ENCODE assay signal across 14 mouse cellular contexts in genomic region chr11:76341163-76341562, GRCm38 (mm10). TPM values are rescaled to one million over a fixed set of nuclear protein-coding genes. Genes with fewer than 3 reads are reported as not detected.
DNase-seq lines count a peak whose midpoint lies in the region; ATAC-seq and TF ChIP-seq lines count a peak whose summit lies in the region.
"Had no signal": no experiment of that assay in that cellular context is flagged by ENCODE, and none has a peak within 500 bp of the region (broad histone marks: within the 10 kb centered on the region; RNA-seq: fewer than 3 reads in every experiment).

No protein-coding gene starts in this region.

- 61% methylated on average over 14 of the region's 14 CpGs for WGBS in forebrain, embryonic 13.5 days
- WGBS in forebrain, embryonic 16.5 days, result 39% methylated on average over 14 of the region's 14 CpGs
- WGBS in kidney, adult 2 months, result 56% methylated on average over 14 of the region's 14 CpGs
- 52% methylated on average over 14 of the region's 14 CpGs for WGBS in kidney, embryonic 16.5 days
- 22% methylated on average over 14 of the region's 14 CpGs for WGBS in embryonic facial prominence, embryonic 15.5 days

- no peak overlapping the region for H3K4me2 ChIP-seq in forebrain, embryonic 13.5 days
- H3K4me2 ChIP-seq in forebrain, embryonic 16.5 days (ENCODE audit: low read length), result no peak overlapping the region
- H3K4me2 ChIP-seq in kidney, embryonic 16.5 days (replicated peaks; ENCODE audit: low read depth, low read length), result no peak overlapping the region
- peak overlapping the region; percentile 12; the same call in 1 of the 2 replicates for H3K4me2 ChIP-seq in embryonic facial prominence, embryonic 15.5 days (replicated peaks)
- H3K4me2 ChIP-seq: limb, embryonic 12.5 days had no signal

- no peaks in the 10 kb centered on the region; the same call in 1 of the 2 replicates for H3K9me3 ChIP-seq in forebrain, embryonic 13.5 days (replicated peaks)
- no peaks in the 10 kb centered on the region for H3K9me3 ChIP-seq in forebrain, embryonic 16.5 days (ENCODE audit: control insufficient read depth, low read length)
- H3K9me3 ChIP-seq in kidney, embryonic 16.5 days (ENCODE audit: low read length), result no peaks in the 10 kb centered on the region
- no peaks in the 10 kb centered on the region for H3K9me3 ChIP-seq in embryonic facial prominence, embryonic 15.5 days (replicated peaks)
- H3K9me3 ChIP-seq: limb, embryonic 12.5 days had no signal

- 0 out of 2 replicates have a peak overlapping the region, but pooled peaks have one; percentile 16 for H3K9ac ChIP-seq in forebrain, embryonic 13.5 days
- H3K9ac ChIP-seq in forebrain, embryonic 16.5 days (replicated peaks; ENCODE audit: low read depth, low read length), result no peak overlapping the region
- H3K9ac ChIP-seq in kidney, embryonic 16.5 days (replicated peaks; ENCODE audit: low read length), result no peak overlapping the region
- no peak overlapping the region for H3K9ac ChIP-seq in embryonic facial prominence, embryonic 15.5 days
- H3K9ac ChIP-seq: limb, embryonic 12.5 days had no signal

- TF ChIP-seq POLR2A in kidney, adult 2 months (IDR thresholded peaks at IDR 0.05; ENCODE audit: low read depth, low read length), result no peak

- no peak for TF ChIP-seq CTCF in kidney, adult 2 months (conservative IDR thresholded peaks at IDR 0.05; ENCODE audit: insufficient read depth, insufficient read length, low read depth, low read length)

- H3K36me3 ChIP-seq in forebrain, embryonic 13.5 days (ENCODE audit: poor library complexity, severe bottlenecking), result no peaks in the 10 kb centered on the region
- H3K36me3 ChIP-seq in forebrain, embryonic 16.5 days (ENCODE audit: control insufficient read depth, insufficient read depth), result no peaks in the 10 kb centered on the region
- H3K36me3 ChIP-seq in kidney, adult 2 months (ENCODE audit: control insufficient read depth, insufficient read depth, low read length), result no peaks in the 10 kb centered on the region
- H3K36me3 ChIP-seq in kidney, embryonic 16.5 days (ENCODE audit: insufficient read depth, low read length), result no peaks in the 10 kb centered on the region
- no peaks in the 10 kb centered on the region for H3K36me3 ChIP-seq in embryonic facial prominence, embryonic 15.5 days
- H3K36me3 ChIP-seq: limb, embryonic 12.5 days had no signal

- no peak overlapping the region for H3K4me3 ChIP-seq in forebrain, embryonic 13.5 days
- no peak overlapping the region for H3K4me3 ChIP-seq in forebrain, embryonic 16.5 days (replicated peaks; ENCODE audit: low read length)
- no peak overlapping the region for H3K4me3 ChIP-seq in kidney, adult 2 months (ENCODE audit: insufficient read depth, low read depth, low read length)
- no peak overlapping the region for H3K4me3 ChIP-seq in kidney, embryonic 16.5 days (ENCODE audit: low read length)
- no peak overlapping the region for H3K4me3 ChIP-seq in embryonic facial prominence, embryonic 15.5 days (replicated peaks)
- H3K4me3 ChIP-seq: limb, embryonic 12.5 days had no signal

- H3K27ac ChIP-seq in forebrain, embryonic 13.5 days, result no peak overlapping the region
- H3K27ac ChIP-seq in forebrain, embryonic 16.5 days (ENCODE audit: low read length), result no peak overlapping the region
- no peak overlapping the region for H3K27ac ChIP-seq in kidney, adult 2 months (ENCODE audit: insufficient read depth, low read depth, low read length)
- no peak overlapping the region for H3K27ac ChIP-seq in kidney, embryonic 16.5 days (ENCODE audit: low read length)
- H3K27ac ChIP-seq in embryonic facial prominence, embryonic 15.5 days (replicated peaks), result peak overlapping the region; percentile 75

- H3K27me3 ChIP-seq in forebrain, embryonic 13.5 days, result no peaks in the 10 kb centered on the region
- H3K27me3 ChIP-seq in forebrain, embryonic 16.5 days (replicated peaks; ENCODE audit: control insufficient read depth, insufficient read depth, low read length), result no peaks in the 10 kb centered on the region
- H3K27me3 ChIP-seq in kidney, adult 2 months (replicated peaks; ENCODE audit: control insufficient read depth, insufficient read depth, low read length), result no peaks in the 10 kb centered on the region
- H3K27me3 ChIP-seq in kidney, embryonic 16.5 days (ENCODE audit: insufficient read depth, low read length), result no peaks in the 10 kb centered on the region
- no peaks in the 10 kb centered on the region for H3K27me3 ChIP-seq in embryonic facial prominence, embryonic 15.5 days
- H3K27me3 ChIP-seq: limb, embryonic 12.5 days had no signal

- H3K4me1 ChIP-seq in forebrain, embryonic 13.5 days, result peaks cover 25% of the 10 kb centered on the region
- peaks cover 17% of the 10 kb centered on the region for H3K4me1 ChIP-seq in forebrain, embryonic 16.5 days (replicated peaks; ENCODE audit: control insufficient read depth, insufficient read depth, low read length)
- H3K4me1 ChIP-seq in kidney, adult 2 months (ENCODE audit: control insufficient read depth, insufficient read depth, low read length), result no peaks in the 10 kb centered on the region; the same call in 1 of the 2 replicates
- H3K4me1 ChIP-seq in kidney, embryonic 16.5 days (ENCODE audit: insufficient read depth, low read length), result peaks cover 42% of the 10 kb centered on the region
- peaks cover 70% of the 10 kb centered on the region for H3K4me1 ChIP-seq in embryonic facial prominence, embryonic 15.5 days

- ATAC-seq in forebrain, embryonic 13.5 days, result no peak
- ATAC-seq in forebrain, embryonic 16.5 days, result no peak
- no peak for ATAC-seq in kidney, embryonic 16.5 days (ENCODE audit: low FRiP score, low TSS enrichment)
- ATAC-seq in embryonic facial prominence, embryonic 15.5 days (ENCODE audit: insufficient number of reproducible peaks, low FRiP score, low TSS enrichment, low read depth), result no peak

- DNase-seq in kidney, adult 2 months, result peak; percentile 19
- DNase-seq in NIH3T3 (ENCODE audit: low read depth), result peak; percentile 74
- DNase-seq in left cerebral cortex, adult 18-20 months (ENCODE audit: low spot score in 2 of 2), result no peak
- DNase-seq in spleen, postnatal 36 days (ENCODE audit: low spot score in 2 of 2), result no peak
- DNase-seq: B cell, adult 2 months; cerebellum, adult 11-12 months; kidney, postnatal 14 days; right cerebral cortex, adult 18-20 months; thymus, adult 2 months had no signal

RNA-seq across cellular contexts. Expression of gene Nxn, which starts 57.8 kb away (rescaled TPM):
- 23.4 and 29.9 TPM in 2 replicates for polyA plus RNA-seq in forebrain, embryonic 13.5 days (2015; fragmentation: Nextera tagmentation; extraction: Ambion mirVana)
- 14.5 and 15.6 TPM in 2 replicates for polyA plus RNA-seq in forebrain, embryonic 16.5 days (2015; fragmentation: Nextera tagmentation; extraction: Ambion mirVana)
- 10.0 and 10.6 TPM in 2 replicates for polyA plus RNA-seq in kidney, adult 2 months (2012; rRNA removed)
- 26.9 and 29.5 TPM in 2 replicates for polyA plus RNA-seq in kidney, embryonic 16.5 days (2015; fragmentation: Nextera tagmentation; extraction: Ambion mirVana)
- 72.1 and 74.8 TPM in 2 replicates for polyA plus RNA-seq in embryonic facial prominence, embryonic 15.5 days (2015; fragmentation: Nextera tagmentation; extraction: Ambion mirVana)
- total RNA-seq in left cerebral cortex, adult 18-20 months (2021), result 10 to 100 TPM in 1 of 2 experiments, 1 to 10 TPM in 1; 8.7 to 11.9 TPM

Comparison
In these comparisons a context has a peak if more than half of its experiments do, and no peak if none do; other contexts are left out.
1. DNase-seq: peak in kidney, adult 2 months (single experiment) and NIH3T3 (single experiment); none in left cerebral cortex, adult 18-20 months (0 of 2) and spleen, postnatal 36 days (0 of 2).